Mouse (Mus musculus): ENCODE measurements at regions not wholly inside any gene's neighbourhood (a gene's known extent, or its start where the extent isn't known, plus 50 kb on each side); places are given as distances from the start of the nearest gene placed in this dataset.
A peak's percentile ranks its signal among the peaks of the same experiment; 100 is the strongest.

DNA sequence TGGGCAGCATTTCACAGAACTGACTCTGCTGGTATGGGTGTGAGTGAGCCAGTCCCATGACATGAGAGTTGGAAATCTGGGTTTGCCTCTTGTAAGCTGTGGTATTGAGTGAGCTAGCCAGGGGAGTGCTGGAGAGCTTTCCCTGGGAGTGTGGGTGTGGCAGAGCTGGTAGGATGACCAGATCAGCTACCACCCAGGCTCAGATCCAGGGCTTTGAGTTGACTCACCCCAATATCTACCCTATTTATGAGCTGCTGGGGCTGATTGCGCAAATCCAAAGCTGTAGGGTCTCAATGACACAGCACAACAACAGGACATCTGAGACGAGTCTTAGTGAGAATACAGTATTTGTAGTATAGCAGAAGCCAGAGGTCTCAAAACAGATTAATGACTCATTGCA lies 245.7 kb upstream of the Klf12 start:
- Histone ChIP-seq H3K9ac (ENCODE audit: insufficient read depth, low read depth, low read length, poor library complexity, severe bottlenecking) (no peak overlapping the region), H3K36me3 (ENCODE audit: control insufficient read depth, insufficient read depth, low read length, poor library complexity, severe bottlenecking) (no peaks in the 10 kb centered on the region), H3K4me3 (ENCODE audit: insufficient read depth in 1 of 2, low read depth in 1 of 2, low read length in 2 of 2, poor library complexity in 1 of 2, severe bottlenecking in 1 of 2) (no peak overlapping the region), H3K27ac (ENCODE audit: insufficient read depth, low read depth, low read length, poor library complexity, severe bottlenecking) (0 out of 2 replicates have a peak overlapping the region, but pooled peaks have one; percentile 33), H3K4me1 (ENCODE audit: control insufficient read depth in 2 of 2, insufficient read depth in 2 of 2, low read length in 2 of 2, poor library complexity in 1 of 2) (no peaks in the 10 kb centered on the region), H3K9me3 (ENCODE audit: control insufficient read depth, insufficient read depth, low read depth, low read length) (no peaks in the 10 kb centered on the region)
- no peak for DNase-seq (ENCODE audit: low read depth, low spot score)
- in situ Hi-C loops (cut with MboI; ENCODE audit: low sequenced_read_pairs in 2 of 2, unreplicated experiment in 2 of 2) = no loop called here
- TF ChIP-seq HCFC1 (IDR thresholded peaks at IDR 0.05; ENCODE audit: borderline replicate concordance, insufficient read depth, low read length) (no peak), MAFK (IDR thresholded peaks at IDR 0.05; ENCODE audit: insufficient read depth, low read depth, low read length) (no peak), ZNF384 (IDR thresholded peaks at IDR 0.05; ENCODE audit: low read depth, low read length) (no peak)

DNA sequence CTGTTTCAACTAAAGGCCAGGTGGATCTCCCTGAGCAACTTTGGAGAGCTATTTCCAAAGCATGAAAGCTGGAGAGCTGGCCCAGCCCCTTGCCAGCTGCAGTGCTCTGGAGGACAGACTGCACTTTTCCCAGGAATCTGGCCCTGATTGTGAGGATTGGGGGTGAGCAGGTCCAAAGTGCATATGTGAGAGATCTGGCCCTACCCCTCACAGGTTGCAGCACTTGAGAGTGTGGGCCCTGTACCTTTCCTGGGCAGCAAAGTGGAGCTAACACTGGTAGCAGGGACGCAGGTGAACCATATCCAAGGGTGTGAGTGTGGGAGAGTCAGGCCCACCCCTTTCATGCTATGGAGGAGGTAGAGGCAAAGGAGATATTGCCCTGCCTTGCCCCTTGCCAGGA lies 245.3 kb upstream of the Klf12 start:
- in situ Hi-C loops (cut with MboI; ENCODE audit: low sequenced_read_pairs in 2 of 2, unreplicated experiment in 2 of 2) = no loop called here
- no peak for DNase-seq (ENCODE audit: low read depth, low spot score)
- no peak for TF ChIP-seq MAFK (IDR thresholded peaks at IDR 0.05; ENCODE audit: insufficient read depth, low read depth, low read length)
- TF ChIP-seq ZNF384 (IDR thresholded peaks at IDR 0.05; ENCODE audit: low read depth, low read length) = no peak
- no peak for TF ChIP-seq ZC3H11A (IDR thresholded peaks at IDR 0.05; ENCODE audit: borderline replicate concordance, low read depth, low read length)
- no peak for TF ChIP-seq HCFC1 (IDR thresholded peaks at IDR 0.05; ENCODE audit: borderline replicate concordance, insufficient read depth, low read length)
- no peak for TF ChIP-seq CHD2 (IDR thresholded peaks at IDR 0.05; ENCODE audit: low read depth, low read length)

DNA sequence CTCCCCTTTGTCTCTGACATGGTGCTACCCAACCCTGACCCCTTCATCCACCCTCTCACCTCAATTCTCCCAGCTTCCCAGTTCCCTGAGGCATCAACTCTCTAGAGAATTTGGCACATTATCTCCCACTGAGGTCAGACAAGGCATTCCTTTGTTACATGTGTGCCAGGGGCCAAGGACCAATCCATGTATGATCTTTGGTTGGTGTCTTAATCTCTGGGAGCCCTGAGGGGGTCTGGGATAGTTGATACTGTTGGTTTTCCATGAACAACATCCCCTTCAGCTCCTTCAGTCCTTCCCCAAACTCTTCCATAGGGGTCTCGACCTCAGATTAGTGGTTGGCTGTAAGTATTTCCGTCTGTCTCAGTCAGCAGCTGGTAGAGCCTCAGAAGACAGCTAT lies 224.9 kb upstream of the Klf12 start:
- Histone ChIP-seq H3K9ac (ENCODE audit: insufficient read depth, low read depth, low read length, poor library complexity, severe bottlenecking) (no peak overlapping the region), H3K27ac (ENCODE audit: insufficient read depth, low read depth, low read length, poor library complexity, severe bottlenecking) (no peak overlapping the region), H3K9me3 (ENCODE audit: control insufficient read depth, insufficient read depth, low read depth, low read length) (no peaks in the 10 kb centered on the region), H3K4me1 (ENCODE audit: control insufficient read depth in 2 of 2, insufficient read depth in 2 of 2, low read length in 2 of 2, poor library complexity in 1 of 2) (no peaks in the 10 kb centered on the region), H3K4me3 (ENCODE audit: insufficient read depth in 1 of 2, low read depth in 1 of 2, low read length in 2 of 2, poor library complexity in 1 of 2, severe bottlenecking in 1 of 2) (no peak overlapping the region), H3K36me3 (ENCODE audit: control insufficient read depth, insufficient read depth, low read length, poor library complexity, severe bottlenecking) (no peaks in the 10 kb centered on the region)
- TF ChIP-seq HCFC1 (IDR thresholded peaks at IDR 0.05; ENCODE audit: borderline replicate concordance, insufficient read depth, low read length) = no peak
- DNase-seq (ENCODE audit: low read depth, low spot score) = no peak
- in situ Hi-C loops (cut with MboI; ENCODE audit: low sequenced_read_pairs in 2 of 2, unreplicated experiment in 2 of 2) = no loop called here

More for the DNA sequence above, 245.3 kb upstream of the Klf12 start:
- Histone ChIP-seq H3K27ac (ENCODE audit: insufficient read depth, low read depth, low read length, poor library complexity, severe bottlenecking) (0 out of 2 replicates have a peak overlapping the region, but pooled peaks have one; percentile 33), H3K9me3 (ENCODE audit: control insufficient read depth, insufficient read depth, low read depth, low read length) (no peaks in the 10 kb centered on the region), H3K4me3 (ENCODE audit: insufficient read depth in 1 of 2, low read depth in 1 of 2, low read length in 2 of 2, poor library complexity in 1 of 2, severe bottlenecking in 1 of 2) (no peak overlapping the region), H3K9ac (ENCODE audit: insufficient read depth, low read depth, low read length, poor library complexity, severe bottlenecking) (no peak overlapping the region), H3K4me1 (ENCODE audit: control insufficient read depth in 2 of 2, insufficient read depth in 2 of 2, low read length in 2 of 2, poor library complexity in 1 of 2) (no peaks in the 10 kb centered on the region), H3K36me3 (ENCODE audit: control insufficient read depth, insufficient read depth, low read length, poor library complexity, severe bottlenecking) (no peaks in the 10 kb centered on the region)

DNA sequence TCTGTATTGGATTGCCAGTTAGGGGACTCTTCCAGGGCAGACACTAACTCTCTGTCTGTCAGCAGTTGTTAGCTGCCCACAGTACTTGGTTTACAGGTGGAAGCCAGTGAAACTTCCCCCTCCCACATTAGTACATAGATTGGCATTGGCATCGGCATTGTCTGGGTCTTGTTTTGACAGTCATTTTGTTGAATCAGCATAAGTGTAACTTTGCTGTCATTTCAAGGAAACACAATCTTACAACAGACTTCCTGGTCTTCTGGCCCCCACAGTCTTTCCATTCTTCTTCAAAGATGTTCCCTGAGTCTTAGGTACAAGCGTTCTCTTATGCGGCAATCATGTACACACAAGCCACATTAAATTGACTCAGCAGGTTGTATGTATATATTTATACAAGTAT lies 223.6 kb upstream of the Klf12 start:
- no peak for TF ChIP-seq HCFC1 (IDR thresholded peaks at IDR 0.05; ENCODE audit: borderline replicate concordance, insufficient read depth, low read length)
- no peak for TF ChIP-seq ZC3H11A (IDR thresholded peaks at IDR 0.05; ENCODE audit: borderline replicate concordance, low read depth, low read length)
- Histone ChIP-seq H3K4me1 (ENCODE audit: control insufficient read depth in 2 of 2, insufficient read depth in 2 of 2, low read length in 2 of 2, poor library complexity in 1 of 2) (no peaks in the 10 kb centered on the region), H3K9ac (ENCODE audit: insufficient read depth, low read depth, low read length, poor library complexity, severe bottlenecking) (no peak overlapping the region), H3K36me3 (ENCODE audit: control insufficient read depth, insufficient read depth, low read length, poor library complexity, severe bottlenecking) (no peaks in the 10 kb centered on the region), H3K27ac (ENCODE audit: insufficient read depth, low read depth, low read length, poor library complexity, severe bottlenecking) (no peak overlapping the region), H3K9me3 (ENCODE audit: control insufficient read depth, insufficient read depth, low read depth, low read length) (no peaks in the 10 kb centered on the region), H3K4me3 (ENCODE audit: insufficient read depth in 1 of 2, low read depth in 1 of 2, low read length in 2 of 2, poor library complexity in 1 of 2, severe bottlenecking in 1 of 2) (no peak overlapping the region)
- no peak for DNase-seq (ENCODE audit: low read depth, low spot score)
- in situ Hi-C loops (cut with MboI; ENCODE audit: low sequenced_read_pairs in 2 of 2, unreplicated experiment in 2 of 2) = no loop called here

DNA sequence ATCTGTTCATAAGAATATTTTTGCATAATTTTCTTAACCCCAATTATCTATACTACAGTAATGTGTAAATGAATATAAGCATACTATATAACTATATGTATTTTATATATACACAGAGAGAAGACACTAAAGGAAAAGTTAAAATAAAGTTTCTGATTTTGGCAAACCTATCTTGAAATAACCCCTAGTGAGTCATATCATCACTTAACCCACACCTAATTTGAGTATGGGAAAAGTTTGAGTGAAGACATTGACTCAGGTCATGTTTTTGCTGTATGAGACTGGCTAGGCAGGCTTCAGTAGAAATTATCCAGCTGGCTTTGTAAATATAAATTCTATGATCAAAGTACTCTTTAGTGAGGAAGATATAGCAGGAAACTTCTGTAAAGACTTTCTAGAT lies 223.1 kb upstream of the Klf12 start:
- in situ Hi-C loops (cut with MboI; ENCODE audit: low sequenced_read_pairs in 2 of 2, unreplicated experiment in 2 of 2) = no loop called here
- no peak overlapping the region for H3K9ac ChIP-seq (ENCODE audit: insufficient read depth, low read depth, low read length, poor library complexity, severe bottlenecking)
- DNase-seq (ENCODE audit: low read depth, low spot score) = no peak
- H3K36me3 ChIP-seq (ENCODE audit: control insufficient read depth, insufficient read depth, low read length, poor library complexity, severe bottlenecking) = no peaks in the 10 kb centered on the region
- H3K4me3 ChIP-seq (ENCODE audit: insufficient read depth in 1 of 2, low read depth in 1 of 2, low read length in 2 of 2, poor library complexity in 1 of 2, severe bottlenecking in 1 of 2) = no peak overlapping the region
- H3K9me3 ChIP-seq (ENCODE audit: control insufficient read depth, insufficient read depth, low read depth, low read length) = no peaks in the 10 kb centered on the region
- H3K27ac ChIP-seq (ENCODE audit: insufficient read depth, low read depth, low read length, poor library complexity, severe bottlenecking) = no peak overlapping the region
- no peaks in the 10 kb centered on the region for H3K4me1 ChIP-seq (ENCODE audit: control insufficient read depth in 2 of 2, insufficient read depth in 2 of 2, low read length in 2 of 2, poor library complexity in 1 of 2)
- no peak for TF ChIP-seq HCFC1 (IDR thresholded peaks at IDR 0.05; ENCODE audit: borderline replicate concordance, insufficient read depth, low read length)
- TF ChIP-seq ZC3H11A (IDR thresholded peaks at IDR 0.05; ENCODE audit: borderline replicate concordance, low read depth, low read length) = no peak
- TF ChIP-seq CHD2 (IDR thresholded peaks at IDR 0.05; ENCODE audit: low read depth, low read length) = no peak
- no peak for TF ChIP-seq ZNF384 (IDR thresholded peaks at IDR 0.05; ENCODE audit: low read depth, low read length)
- TF ChIP-seq MAFK (IDR thresholded peaks at IDR 0.05; ENCODE audit: insufficient read depth, low read depth, low read length) = no peak

Measured in ES-E14 (cell line).